Mouse (Mus musculus): ENCODE data around the gene Frs2.

GRCm38 (mm10) chr10:117042295-117042694 lies 106.0 kb downstream of the Frs2 start:
- no peak for TF ChIP-seq CTCF (IDR thresholded peaks at IDR 0.05; ENCODE audit: insufficient read depth, low read depth, low read length)
- TF ChIP-seq POLR2A (IDR thresholded peaks at IDR 0.05; ENCODE audit: insufficient read depth, low read depth, low read length): no peak
